Mouse (Mus musculus): ENCODE data around the gene Tas2r106. TPM values are rescaled to one million over a fixed set of nuclear protein-coding genes. Genes with fewer than 3 reads are reported as not detected.

Gene Tas2r106
- not detected in 2 replicates for polyA plus RNA-seq (2016; fragmentation: Nextera tagmentation; extraction: Ambion mirVana)

DNA sequence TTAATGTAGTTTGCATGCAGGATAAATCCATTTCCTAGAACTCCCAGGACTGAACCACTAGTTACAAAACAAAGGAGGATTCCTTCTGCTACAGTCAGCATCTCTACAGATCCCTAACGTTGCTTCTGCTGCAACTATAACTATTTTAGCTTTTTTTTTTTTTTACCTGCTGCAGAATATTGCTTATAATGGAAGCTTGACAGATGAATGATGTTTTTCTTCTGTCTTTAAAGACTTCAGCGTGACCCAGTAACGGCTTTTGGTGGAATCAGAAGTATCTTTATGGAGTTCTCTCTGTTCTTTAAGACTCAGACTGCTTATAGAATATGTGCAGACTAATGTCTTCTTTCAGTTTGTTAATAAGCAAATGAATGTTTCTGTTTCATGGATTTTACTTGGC, at the start of gene Tas2r106:
Gene Tas2r106 (minus strand): TSS at position 101 of the 400 bp plus-strand sequence.
- 79% methylated on average over 3 of the region's 3 CpGs for WGBS

DNA sequence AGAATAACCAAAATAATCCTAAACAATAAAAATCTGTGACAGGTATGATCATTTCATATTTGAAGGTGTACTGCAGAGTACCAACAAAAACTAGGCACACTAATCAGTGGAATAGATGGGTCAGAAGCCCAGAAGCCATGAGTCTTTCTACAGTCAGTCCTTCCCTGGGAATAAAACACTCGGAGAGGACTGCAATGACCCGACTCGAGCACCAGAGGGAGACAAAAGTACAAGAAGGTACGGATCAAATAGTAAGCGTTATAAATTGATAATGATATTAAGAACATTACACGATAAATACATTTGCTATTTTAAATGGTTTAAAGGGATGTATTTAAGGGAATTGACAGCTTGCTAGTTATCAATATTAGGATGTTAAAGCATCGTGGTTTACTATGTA, 34.1 kb upstream of the Tas2r106 start:
- H3K27ac ChIP-seq (replicated peaks), result no peak overlapping the region
- H3K36me3 ChIP-seq, result no peaks in the 10 kb centered on the region
- H3K27me3 ChIP-seq (ENCODE audit: low read depth, poor library complexity, severe bottlenecking), result no peaks in the 10 kb centered on the region
- H3K9me3 ChIP-seq (replicated peaks), result peaks cover 18% of the 10 kb centered on the region
- 43% methylated on average over 7 of the region's 7 CpGs for WGBS
- H3K4me1 ChIP-seq, result no peaks in the 10 kb centered on the region
- H3K4me3 ChIP-seq, result no peak overlapping the region
- no peak for DNase-seq (ENCODE audit: low spot score)

More for the DNA sequence above, at the start of gene Tas2r106:
- Histone ChIP-seq H3K9me3 (replicated peaks) (0 out of 2 replicates have a peak, but pooled peaks cover 5% of the 10 kb centered on the region), H3K27ac (replicated peaks) (no peak within 1 kb of the TSS), H3K4me1 (no peaks in the 10 kb centered on the region), H3K36me3 (no peaks in the 10 kb centered on the region), H3K4me3 (no peak within 1 kb of the TSS), H3K27me3 (ENCODE audit: low read depth, poor library complexity, severe bottlenecking) (no peaks in the 10 kb centered on the region)
- DNase-seq (ENCODE audit: low spot score), result no peak

DNA sequence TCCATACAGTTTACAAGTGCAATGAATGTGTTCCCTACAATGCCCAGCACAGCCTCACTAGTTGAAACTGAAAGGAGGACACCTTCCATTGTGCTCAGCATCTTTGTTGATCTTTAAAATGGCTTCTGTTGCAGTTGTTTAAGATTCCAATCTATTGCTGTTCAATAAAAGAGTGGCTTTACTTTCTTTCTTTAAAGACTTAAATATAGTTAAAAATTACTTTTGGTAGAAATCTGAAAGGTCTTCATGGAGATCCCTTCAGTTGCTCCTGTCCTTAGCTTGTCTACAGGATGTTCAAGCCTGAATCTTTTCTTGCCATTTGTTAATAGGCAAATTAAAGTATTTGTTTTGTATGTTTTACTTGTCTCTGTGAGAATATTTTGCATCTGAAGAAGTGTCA, 11.3 kb upstream of the Tas2r106 start, which contains the start of gene Tas2r114:
Gene Tas2r114 (minus strand): TSS at position 101 of the 400 bp plus-strand sequence.
- Histone ChIP-seq H3K4me3 (no peak within 1 kb of the TSS), H3K9me3 (replicated peaks) (peaks cover 22% of the 10 kb centered on the region), H3K4me1 (no peaks in the 10 kb centered on the region), H3K27me3 (ENCODE audit: low read depth, poor library complexity, severe bottlenecking) (no peaks in the 10 kb centered on the region), H3K36me3 (no peaks in the 10 kb centered on the region), H3K27ac (replicated peaks) (no peak within 1 kb of the TSS)
- DNase-seq (ENCODE audit: low spot score), result no peak

DNA sequence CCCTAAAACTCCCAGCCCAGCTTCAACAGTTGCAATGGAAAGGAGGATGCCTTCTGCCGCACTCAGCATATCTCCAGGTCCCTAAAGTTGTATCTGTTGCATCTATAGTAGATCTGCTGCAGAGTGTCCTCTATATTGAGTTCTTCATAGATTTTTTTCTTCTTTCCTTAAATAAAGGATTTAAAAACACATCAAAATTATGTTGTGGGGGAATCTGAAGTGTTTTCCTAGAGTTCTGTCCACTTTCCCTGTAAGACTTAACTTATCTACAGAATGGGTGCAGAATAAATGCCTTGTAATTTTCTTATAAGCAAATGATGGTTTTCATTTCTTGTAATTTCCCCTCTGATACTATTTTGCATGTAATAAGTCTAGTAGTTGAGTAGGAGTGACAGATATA, 8.7 kb upstream of the Tas2r106 start, which contains the start of gene Tas2r105:
Gene Tas2r105 (minus strand): TSS at position 101 of the 400 bp plus-strand sequence.
- Histone ChIP-seq H3K36me3 (no peaks in the 10 kb centered on the region), H3K9me3 (replicated peaks) (peaks cover 7% of the 10 kb centered on the region; the same call in 1 of the 2 replicates), H3K4me1 (no peaks in the 10 kb centered on the region), H3K27me3 (ENCODE audit: low read depth, poor library complexity, severe bottlenecking) (no peaks in the 10 kb centered on the region), H3K4me3 (no peak within 1 kb of the TSS), H3K27ac (replicated peaks) (no peak within 1 kb of the TSS)
- WGBS, result 84% methylated on average over 1 of the region's 1 CpGs
- DNase-seq (ENCODE audit: low spot score), result no peak

DNA sequence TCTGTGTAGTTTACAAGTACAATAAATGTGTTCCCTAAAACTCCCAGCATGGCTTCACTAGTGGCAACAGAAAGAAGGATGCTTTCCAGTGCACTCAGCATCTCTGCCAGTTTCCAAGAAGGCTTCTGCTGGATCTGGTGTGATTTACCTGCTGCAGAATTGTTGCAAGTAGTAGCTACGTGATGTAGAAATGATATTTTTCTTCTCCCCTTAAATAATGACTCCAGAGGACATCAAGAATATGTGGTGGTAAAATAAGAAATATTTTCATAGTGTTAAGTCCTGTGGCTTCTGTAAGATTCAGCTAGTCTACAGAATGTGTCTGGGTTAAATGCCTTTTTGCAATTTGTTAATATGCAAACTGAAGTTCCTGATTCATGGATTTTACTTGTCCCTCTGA, 7.0 kb upstream of the Tas2r106 start, which contains the start of gene Tas2r104:
Gene Tas2r104 (minus strand): TSS at position 101 of the 400 bp plus-strand sequence.
- Histone ChIP-seq H3K36me3 (no peaks in the 10 kb centered on the region), H3K9me3 (replicated peaks) (no peaks in the 10 kb centered on the region; the same call in 1 of the 2 replicates), H3K4me1 (no peaks in the 10 kb centered on the region), H3K27me3 (ENCODE audit: low read depth, poor library complexity, severe bottlenecking) (no peaks in the 10 kb centered on the region), H3K4me3 (no peak within 1 kb of the TSS), H3K27ac (replicated peaks) (no peak within 1 kb of the TSS)
- 91% methylated on average over 1 of the region's 1 CpGs for WGBS
- no peak for DNase-seq (ENCODE audit: low spot score)

DNA sequence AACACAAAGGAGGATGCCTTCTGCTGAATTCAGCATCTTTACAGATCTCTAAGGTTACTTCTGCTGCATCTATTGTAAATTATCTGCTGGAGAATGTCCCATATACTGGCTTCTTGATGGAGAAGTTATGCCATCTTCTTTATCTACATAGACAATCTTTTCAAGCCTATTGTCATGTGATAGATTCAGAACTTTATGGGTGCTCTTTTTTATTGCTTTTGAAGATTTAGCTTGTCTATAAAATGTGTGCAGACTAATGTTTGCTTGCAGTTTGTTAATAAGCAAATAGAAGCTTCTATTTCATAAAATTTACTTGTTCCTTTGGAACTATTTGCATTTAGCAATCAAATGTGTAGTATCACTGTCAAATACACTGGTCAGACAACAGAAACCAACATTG, 18.6 kb downstream of the Tas2r106 start, which contains the start of gene Tas2r107:
Gene Tas2r107 (minus strand): TSS at position 101 of the 400 bp plus-strand sequence.
- peaks cover 22% of the 10 kb centered on the region for H3K9me3 ChIP-seq (replicated peaks)
- DNase-seq (ENCODE audit: low spot score), result no peak

DNA sequence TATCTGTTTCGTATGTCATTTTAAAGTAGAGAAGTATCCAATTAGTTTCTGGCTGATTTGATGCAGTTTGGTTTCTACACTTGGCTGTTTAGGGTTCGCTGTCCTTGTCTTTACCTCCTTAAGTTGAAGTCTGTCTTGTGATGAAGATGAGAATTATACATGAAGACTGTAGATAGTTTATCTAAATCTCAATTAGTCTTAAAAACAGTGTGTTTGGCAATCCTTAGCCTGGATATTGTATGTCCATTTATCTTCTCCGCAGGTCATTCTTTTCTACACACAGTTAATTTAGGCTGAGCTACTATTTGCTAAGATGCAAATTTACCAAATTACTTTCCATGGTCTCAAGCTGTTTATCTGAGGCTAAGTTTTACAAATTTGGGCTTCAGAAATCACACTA, 47.9 kb downstream of the Tas2r106 start, which contains the start of gene Tas2r130:
Gene Tas2r130 (minus strand): TSS at position 101 of the 400 bp plus-strand sequence.
- Histone ChIP-seq H3K27me3 (ENCODE audit: low read depth, poor library complexity, severe bottlenecking) (no peaks in the 10 kb centered on the region), H3K27ac (replicated peaks) (no peak within 1 kb of the TSS), H3K36me3 (no peaks in the 10 kb centered on the region), H3K9me3 (replicated peaks) (peaks cover 5% of the 10 kb centered on the region; the same call in 1 of the 2 replicates), H3K4me3 (no peak within 1 kb of the TSS), H3K4me1 (no peaks in the 10 kb centered on the region)
- 88% methylated on average over 3 of the region's 3 CpGs for WGBS
- no peak for DNase-seq (ENCODE audit: low spot score)

More for the DNA sequence above, 18.6 kb downstream of the Tas2r106 start, which contains the start of gene Tas2r107:
- H3K27ac ChIP-seq (replicated peaks), result no peak within 1 kb of the TSS
- H3K36me3 ChIP-seq, result no peaks in the 10 kb centered on the region
- no peak within 1 kb of the TSS for H3K4me3 ChIP-seq
- no peaks in the 10 kb centered on the region for H3K4me1 ChIP-seq
- H3K27me3 ChIP-seq (ENCODE audit: low read depth, poor library complexity, severe bottlenecking), result no peaks in the 10 kb centered on the region

Other genes with a start within 250 kb of the Tas2r106 start
- not detected in 2 replicates for gene 5430401F13Rik, start 192.5 kb downstream of the Tas2r106 start, polyA plus RNA-seq (2016; fragmentation: Nextera tagmentation; extraction: Ambion mirVana)
- gene Gm6619, start 192.5 kb downstream of the Tas2r106 start, polyA plus RNA-seq (2016; fragmentation: Nextera tagmentation; extraction: Ambion mirVana), result not detected in 2 replicates
- gene Tas2r130, start 48.0 kb downstream of the Tas2r106 start, polyA plus RNA-seq (2016; fragmentation: Nextera tagmentation; extraction: Ambion mirVana), result not detected in 2 replicates
- gene Tas2r107, start 18.7 kb downstream of the Tas2r106 start, polyA plus RNA-seq (2016; fragmentation: Nextera tagmentation; extraction: Ambion mirVana), result not detected in 2 replicates
- gene Tas2r104, start 6.9 kb upstream of the Tas2r106 start, polyA plus RNA-seq (2016; fragmentation: Nextera tagmentation; extraction: Ambion mirVana), result not detected in 2 replicates
- not detected in 2 replicates for gene Tas2r105, start 8.6 kb upstream of the Tas2r106 start, polyA plus RNA-seq (2016; fragmentation: Nextera tagmentation; extraction: Ambion mirVana)
- not detected in 2 replicates for gene Tas2r114, start 11.2 kb upstream of the Tas2r106 start, polyA plus RNA-seq (2016; fragmentation: Nextera tagmentation; extraction: Ambion mirVana)